Mouse (Mus musculus) embryonic stem cell, embryonic (primary cell): Measurements from ENCODE around the gene Plscr1.

Experiments
- CTCF ChIA-PET, 4 experiments: fragments of 300-600 bp in 2 of 4; fragments of 350-600 bp in 2 of 4; sonication (Branson Sonifier 250); formaldehyde crosslinking; loops; one replicate each; lab custom pipeline; 2022; ENCODE audit warnings: inconsistent platforms in 2 of 4; lab: Charles Lee
- POLR2A ChIA-PET, 4 experiments: fragments of 300-600 bp in 2 of 4; fragments of 350-600 bp in 2 of 4; sonication (Branson Sonifier 250); formaldehyde crosslinking; loops; one replicate each; lab custom pipeline; 2022; ENCODE audit warnings: antibody characterized with exemption in 4 of 4, inconsistent platforms in 1 of 4; lab: Charles Lee

The Plscr1 gene

DNA sequence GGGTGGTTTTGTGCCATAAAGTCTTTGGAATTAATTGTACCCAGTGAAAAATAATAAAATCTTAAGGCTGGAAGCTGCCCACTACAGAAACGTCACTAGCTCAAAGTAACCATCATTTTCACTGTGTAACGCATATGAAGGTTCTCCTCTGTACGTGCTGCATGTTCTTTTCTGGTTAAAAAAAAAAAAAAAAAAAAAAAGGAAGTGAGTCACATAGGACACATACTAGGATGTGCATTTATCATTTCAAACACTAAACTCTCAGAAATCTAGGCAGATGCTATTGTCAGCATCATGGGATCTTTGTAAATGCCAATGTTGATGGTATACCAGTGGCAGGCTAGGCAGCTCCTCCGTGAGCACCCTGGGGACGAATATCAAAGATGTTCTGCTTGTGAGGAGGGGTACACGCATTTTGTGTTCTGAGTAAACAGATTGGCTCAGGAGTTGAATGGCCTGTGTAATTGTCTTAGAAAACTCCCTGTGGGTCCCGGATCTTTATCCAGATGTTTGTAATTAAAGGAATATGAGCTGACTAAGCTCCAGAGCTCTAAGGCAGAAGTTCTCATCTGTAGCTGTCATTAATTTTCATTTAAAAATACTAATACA lies 33.1 kb downstream of the Plscr1 start:
- ChIA-PET POLR2A (interaction anchor here in 1 of 4 experiments (0.6 to 2.1 kb wide), 3 partner anchors 15 to 51 kb away, joined by 4 to 7 read pairs (median 5); partner anchors contain the start of gene Plscr1), CTCF (no interaction called here)

DNA sequence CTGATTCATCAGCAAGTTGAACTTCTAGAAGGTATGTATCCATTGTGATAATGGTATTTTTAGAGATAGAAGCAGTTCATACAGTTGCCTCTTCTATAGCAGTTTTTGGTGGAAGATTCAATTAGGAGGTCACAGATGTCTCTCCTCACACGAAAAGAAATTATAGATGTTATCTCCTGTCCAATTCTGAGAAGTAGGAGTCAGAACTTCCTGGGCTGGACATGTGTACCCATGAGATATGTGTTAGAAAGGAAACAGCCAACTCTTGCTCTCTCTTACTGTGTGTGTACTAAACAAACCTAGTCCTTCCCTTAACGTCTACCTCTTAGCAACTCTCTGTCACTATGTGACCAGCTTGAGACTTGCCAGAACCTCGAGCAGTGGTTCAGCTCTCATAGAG lies 40.1 kb downstream of the Plscr1 start:
- CTCF ChIA-PET, result no interaction called here
- POLR2A ChIA-PET, result no interaction called here

DNA sequence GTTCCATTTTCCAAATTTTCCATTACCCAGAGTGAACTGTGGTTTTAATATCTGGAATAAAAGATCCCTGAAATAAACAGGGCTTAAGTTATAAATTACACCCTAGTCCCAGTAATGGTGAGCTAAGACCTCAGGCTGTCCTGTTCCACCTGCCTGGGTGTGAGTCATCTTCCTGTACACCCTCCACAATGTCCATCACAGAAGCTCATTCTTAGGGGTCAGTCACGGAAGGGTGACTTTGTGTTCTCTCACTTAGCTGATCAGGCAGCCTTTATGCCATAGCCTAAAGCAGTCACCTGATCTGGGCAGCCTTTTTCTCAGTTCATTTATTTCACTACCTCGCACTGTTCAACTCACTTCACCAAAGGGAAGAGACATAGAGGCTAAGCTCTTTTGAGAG lies 42.6 kb downstream of the Plscr1 start:
- POLR2A ChIA-PET, result interaction anchor here in 1 of 4 experiments (1.1 kb wide), 1 partner anchor 42 kb away, joined by 3 read pairs; no protein-coding TSS in a partner anchor

DNA sequence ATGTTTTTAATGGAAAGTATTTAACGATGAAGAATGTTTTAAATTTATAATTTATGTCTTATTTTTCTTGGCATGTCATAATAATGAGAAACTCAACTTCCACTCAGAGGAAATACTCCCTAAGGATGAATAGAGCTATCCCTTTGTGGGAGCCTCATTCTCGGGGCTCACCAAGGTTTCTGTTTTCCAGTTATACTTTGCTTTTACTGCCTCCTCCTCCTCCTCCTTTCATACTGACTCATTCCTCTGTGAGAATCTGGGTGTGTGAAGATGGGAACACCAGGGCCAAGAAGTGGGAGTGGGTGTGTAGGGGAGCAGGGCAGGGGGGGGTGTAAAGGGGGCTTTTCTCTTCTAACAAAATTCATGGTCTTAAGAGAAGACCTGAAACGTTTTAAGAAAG lies 43.4 kb downstream of the Plscr1 start:
- ChIA-PET POLR2A (interaction anchor here in 1 of 4 experiments (1.1 kb wide), 1 partner anchor 42 kb away, joined by 3 read pairs; no protein-coding TSS in a partner anchor), CTCF (no interaction called here)

More for the DNA sequence above, 42.6 kb downstream of the Plscr1 start:
- CTCF ChIA-PET, result no interaction called here

DNA sequence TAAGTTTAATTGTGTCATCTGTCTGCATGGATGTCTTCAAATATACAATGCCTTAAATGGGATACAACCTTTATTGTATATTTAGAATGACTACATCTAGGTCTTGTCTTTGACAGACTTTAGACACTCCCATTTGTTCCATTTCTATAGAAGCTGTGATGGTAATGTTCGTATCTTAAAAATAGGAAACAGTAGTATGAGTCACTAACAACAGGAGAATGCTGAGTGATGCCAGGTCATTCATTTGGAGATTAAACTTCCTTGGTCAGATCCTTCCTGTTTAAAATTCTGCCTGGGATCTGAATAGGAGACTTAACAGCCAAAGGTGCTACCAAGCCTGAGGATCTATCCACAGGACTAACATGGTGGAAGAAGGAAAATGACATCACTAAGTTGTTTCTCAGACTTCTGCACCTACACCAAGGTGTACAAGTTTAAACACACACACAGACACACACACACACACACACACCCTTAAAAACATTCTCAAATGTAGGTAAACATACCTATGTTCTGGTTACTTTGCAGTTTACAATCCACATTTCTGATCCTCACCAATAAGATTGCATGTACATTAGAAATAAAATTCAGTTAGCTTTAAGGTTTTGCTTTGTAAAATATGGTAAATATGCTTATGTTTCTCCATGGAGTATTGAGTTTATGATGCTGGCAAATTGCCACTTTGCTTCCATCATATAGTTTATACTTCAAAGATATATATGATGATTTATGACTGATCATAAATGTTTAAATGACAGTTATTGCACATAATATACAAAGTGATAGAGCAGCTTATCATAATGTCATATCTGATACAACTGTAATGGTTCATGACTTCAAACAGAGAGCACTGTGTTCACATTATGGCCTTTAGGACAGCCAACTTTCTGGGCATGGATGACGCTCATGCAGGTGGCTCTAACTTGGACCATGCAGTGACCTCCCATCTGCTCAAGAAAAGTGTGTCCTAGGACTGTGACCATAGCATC lies 44.3 kb downstream of the Plscr1 start:
- POLR2A ChIA-PET, result interaction anchor here in 1 of 4 experiments (0.7 kb wide), 1 partner anchor 42 kb away, joined by 3 read pairs; no protein-coding TSS in a partner anchor
- CTCF ChIA-PET, result no interaction called here

DNA sequence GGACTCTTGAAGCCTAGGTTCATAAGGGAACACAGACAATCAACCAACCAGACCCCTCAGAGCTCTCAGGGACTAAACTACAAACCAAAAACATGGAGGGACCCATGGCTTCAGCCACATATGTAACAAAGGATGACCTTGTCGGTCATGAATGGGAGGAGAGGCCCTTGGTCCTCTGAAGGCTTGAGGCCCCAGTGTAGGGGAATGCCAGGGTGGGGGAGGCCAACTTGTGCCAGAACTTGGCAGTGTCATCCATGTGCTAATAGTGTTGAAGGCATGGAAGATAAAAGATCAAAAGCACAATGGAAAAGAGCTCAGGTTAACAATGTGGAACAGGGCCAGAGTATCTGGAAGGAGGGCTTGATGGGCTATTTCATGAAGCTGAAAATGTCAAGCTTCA lies 48.7 kb downstream of the Plscr1 start:
- CTCF ChIA-PET, result no interaction called here
- POLR2A ChIA-PET, result interaction anchor here in 2 of 4 experiments (0.6 to 1.0 kb wide), 2 partner anchors 16 to 48 kb away, joined by 4 read pairs; no protein-coding TSS in a partner anchor

DNA sequence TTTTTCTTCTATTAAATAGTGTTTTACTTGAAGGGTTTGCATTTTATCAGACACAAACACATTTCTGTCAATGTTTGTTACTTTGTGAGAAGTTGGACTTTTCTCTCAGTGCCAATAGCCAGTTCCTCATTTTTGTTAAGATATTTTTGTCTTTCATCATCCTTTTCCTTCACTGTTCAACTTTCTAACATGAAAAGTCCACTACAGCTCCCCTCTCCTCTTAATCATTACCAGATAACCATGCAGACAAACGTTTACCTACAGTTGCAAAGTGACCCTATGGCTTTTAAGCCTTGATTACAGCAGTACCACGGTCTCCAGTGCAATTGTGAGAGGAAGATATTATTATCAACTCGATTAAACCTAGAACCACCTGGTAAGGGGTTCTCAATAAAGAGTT lies 51.7 kb downstream of the Plscr1 start:
- CTCF ChIA-PET, result no interaction called here
- POLR2A ChIA-PET, result no interaction called here

DNA sequence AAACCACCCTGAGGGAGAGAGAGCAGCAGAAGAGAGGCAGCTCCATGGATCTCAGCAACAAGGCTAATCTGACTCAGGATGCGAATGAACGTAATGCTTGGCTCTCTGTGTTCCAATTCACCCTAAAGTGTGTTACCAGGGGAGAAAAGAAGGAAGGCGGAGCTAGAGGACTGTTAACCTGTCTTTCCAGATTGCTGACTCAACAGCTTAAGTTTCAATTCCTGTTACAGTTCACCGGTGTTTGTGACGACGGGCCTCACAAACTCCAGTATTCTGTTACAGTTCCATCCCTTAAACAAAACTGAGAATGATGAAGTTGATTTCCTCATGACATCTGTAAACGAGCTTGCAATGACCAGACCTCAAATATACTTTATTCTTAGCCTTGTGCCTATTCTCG lies 55.5 kb downstream of the Plscr1 start:
- POLR2A ChIA-PET, result no interaction called here

DNA sequence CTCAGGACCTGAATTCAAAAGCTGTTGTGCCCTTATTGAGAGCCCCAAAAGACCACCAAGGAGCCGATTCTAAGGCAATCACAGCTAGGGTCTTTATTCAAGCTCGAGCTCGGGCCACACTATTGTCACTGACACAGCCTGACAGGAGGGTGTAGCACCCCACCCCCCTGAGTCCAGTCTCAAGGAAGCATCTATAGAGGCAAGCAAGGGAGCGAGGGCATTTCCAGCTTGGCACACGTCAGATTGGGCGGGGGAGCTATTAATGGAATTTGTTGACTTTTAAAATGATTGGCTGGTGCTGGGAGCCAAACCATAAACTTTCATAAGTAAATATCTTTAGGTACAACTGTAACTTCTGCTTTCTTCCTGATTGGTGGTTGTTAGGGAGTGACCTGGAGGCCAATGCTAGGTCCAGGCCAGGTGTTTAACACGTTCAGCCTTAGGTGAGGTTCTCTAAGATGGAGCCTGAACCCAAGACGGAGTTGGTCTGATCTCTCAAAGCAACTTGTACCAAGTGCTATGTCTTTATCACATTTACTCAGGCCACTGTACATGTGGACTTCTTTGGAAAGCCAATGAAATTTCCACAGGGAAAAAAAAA lies 56.2 kb downstream of the Plscr1 start:
- ChIA-PET CTCF (interaction anchor here in 1 of 4 experiments (0.6 kb wide), 1 partner anchor 377 kb away, joined by 3 read pairs; no protein-coding TSS in a partner anchor), POLR2A (no interaction called here)

More for the DNA sequence above, 55.5 kb downstream of the Plscr1 start:
- CTCF ChIA-PET, result no interaction called here

DNA sequence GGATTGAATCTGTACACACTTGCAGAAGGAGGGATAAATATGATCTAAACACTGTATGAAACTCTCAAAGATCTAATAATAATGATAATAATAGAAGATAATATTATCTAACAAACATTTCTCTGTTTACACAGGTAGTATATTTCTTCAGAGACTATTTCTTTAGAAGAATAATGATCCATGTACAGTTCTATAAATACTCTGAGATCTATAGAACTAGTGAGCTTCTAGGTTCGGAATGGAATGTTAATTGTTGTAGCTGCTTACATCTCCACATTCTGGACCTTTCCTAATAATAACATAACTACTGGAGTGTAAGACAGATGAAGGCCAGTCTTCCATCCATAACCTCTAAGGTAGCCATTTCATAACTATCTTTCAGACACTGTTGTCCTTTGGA lies 59.5 kb downstream of the Plscr1 start, which contains the start of gene 1700057G04Rik:
Gene 1700057G04Rik (plus strand): TSS at position 301 of the 400 bp plus-strand sequence.
- CTCF ChIA-PET, result no interaction called here
- POLR2A ChIA-PET, result no interaction called here

DNA sequence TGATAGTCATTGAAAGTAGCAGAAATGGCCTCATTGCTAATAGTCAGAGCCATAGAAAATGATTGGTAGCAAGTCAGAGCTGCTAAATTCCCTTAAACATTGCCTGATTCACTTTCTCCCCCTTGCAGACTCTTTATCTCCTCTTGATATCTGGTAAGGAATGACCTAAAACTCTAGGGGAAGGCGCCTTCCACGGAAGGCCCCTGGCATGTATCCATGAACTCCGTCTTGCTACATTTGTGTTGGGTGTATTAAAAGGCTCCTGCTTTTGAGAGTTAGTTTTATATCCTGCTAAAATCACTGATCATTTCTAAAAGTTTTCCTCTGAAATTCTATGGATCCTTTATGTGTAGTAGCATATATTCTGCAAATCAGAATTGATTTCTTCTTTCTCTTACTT lies 67.2 kb downstream of the Plscr1 start:
- CTCF ChIA-PET, result no interaction called here
- POLR2A ChIA-PET, result no interaction called here
